Mouse (Mus musculus) granulocyte monocyte progenitor cell, adult 5-6 weeks (primary cell): Measurements from ENCODE around the gene Kcnc3. TPM values are rescaled to one million over a fixed set of nuclear protein-coding genes. Genes with fewer than 3 reads are reported as not detected.

Source experiments
- ATAC-seq: replicated peaks from 2 replicates; pipeline ENCODE4 v1.8.0; 2016; ENCODE audit warnings: mild to moderate bottlenecking, moderate TSS enrichment, inconsistent platforms; ENCODE audit not compliant: poor library complexity, severe bottlenecking
- total RNA-seq, 2 experiments: library from RNA; stranded (forward) in 1 of 2; stranded (reverse) in 1 of 2; fragments of 200-712, 200-1000 nt in 1 of 2; fragments of >200 nt in 1 of 2; fragmentation: Nextera tagmentation in 1 of 2; gene quantifications; 2 replicates each; pipeline ENCODE4 v1.2.3; 2014 to 2017

The Kcnc3 gene
- 0.36 and 0.92 TPM in 2 replicates for total RNA-seq (2014; fragmentation: Nextera tagmentation)
- total RNA-seq (2017): 0.05 TPM in 1 of 2 replicates, not detected in the other

DNA sequence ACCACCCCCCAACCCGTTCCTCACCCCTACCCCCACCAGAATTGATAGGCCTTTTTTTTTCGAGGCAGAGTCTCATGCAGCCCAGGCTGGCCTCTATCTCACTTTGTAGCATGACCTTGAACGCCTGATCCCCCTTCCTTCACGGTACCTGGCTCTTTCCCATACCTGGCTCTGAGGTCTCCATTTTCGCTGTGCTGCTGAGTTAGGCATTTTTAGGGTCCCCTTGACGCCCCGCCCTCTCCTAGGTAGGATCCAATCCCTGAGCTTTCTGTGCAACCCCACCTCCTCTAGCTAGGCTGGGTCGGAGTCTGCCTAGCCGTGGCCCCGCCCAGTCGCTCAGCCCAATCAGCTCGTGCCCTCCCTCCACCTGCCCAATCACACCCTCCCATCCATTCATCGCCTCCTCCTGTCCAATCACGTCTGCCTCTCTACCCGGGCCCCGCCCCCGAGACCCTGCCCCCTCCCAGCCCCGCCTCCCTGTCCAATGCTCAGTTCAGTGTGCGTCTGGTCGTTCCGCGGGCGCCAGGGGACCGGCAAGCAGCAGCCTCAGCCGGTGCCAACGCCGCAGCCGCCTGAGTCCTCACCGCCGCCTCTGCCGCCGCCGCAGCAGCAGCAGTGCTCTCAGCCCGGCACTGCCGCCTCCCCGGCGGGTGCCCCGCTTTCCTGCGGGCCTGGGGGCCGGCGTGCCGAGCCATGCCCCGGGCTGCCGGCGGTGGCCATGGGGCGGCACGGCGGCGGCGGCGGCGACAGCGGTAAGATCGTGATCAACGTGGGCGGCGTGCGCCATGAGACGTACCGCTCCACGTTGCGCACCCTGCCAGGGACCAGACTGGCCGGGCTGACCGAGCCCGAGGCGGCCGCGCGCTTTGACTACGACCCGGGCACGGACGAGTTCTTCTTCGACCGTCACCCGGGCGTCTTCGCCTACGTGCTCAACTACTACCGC lies at the start of gene Kcnc3:
Gene Kcnc3 (plus strand): TSS at position 263 of the 946 bp plus-strand sequence.
- ATAC-seq: peak; percentile 82

DNA sequence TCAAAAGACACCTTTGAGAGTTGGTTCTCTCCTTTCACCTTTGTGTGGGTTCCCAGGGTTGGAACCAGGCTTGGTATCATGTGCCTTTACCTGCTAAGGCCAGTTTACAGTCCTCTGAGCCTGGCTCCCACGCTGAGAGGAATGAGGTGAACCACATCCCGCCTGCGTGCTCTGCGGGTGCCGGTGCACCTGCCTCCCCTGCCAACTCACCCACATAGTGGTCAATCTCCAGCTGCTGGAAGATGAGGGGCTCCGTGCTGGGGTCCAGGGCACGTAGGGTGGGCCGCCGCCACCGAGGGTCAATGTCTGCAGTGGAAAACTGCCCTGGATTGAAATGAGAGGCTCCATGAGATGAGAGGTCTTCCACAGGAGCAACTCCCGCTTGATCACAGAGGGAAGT lies 47.9 kb upstream of the Kcnc3 start:
- no peak for ATAC-seq

DNA sequence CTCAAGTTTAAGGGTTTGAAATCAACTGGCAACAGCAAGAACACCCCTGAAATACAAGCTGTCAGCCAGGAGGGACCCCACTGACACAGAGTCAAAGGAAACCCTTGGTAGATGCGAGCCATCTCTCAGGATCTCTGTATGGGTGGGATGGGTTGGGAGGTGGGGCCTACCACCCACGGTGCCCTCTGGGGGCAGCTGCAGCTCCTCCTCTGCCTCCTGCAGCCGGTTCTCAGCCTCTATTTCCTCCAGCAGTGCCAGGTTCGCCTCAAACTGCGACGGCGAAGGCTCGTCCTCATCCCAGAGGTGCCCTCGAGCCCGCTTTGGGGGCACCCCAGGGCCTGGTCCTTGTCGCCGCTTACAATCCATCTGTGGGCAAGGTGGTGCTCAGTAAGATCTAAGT lies 47.4 kb upstream of the Kcnc3 start:
- ATAC-seq: no peak

DNA sequence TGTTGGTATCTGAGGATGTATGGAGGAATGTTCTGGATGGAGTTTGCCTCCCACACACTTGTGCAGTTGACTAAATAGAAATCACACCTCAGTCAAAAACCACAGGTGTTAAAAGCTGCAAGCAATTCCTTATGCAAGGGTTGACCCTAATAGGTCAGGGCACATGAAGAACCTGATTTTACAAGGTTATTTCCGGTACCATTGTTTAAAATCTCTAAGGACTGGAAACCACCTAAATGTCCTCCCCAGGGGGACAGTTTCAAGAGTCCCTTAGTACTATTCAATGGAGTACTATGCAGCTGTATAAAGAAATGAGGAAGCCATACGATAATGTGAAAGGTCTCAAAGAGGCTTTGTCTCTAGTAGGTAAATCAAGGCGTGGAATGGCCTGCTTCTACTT lies 44.2 kb upstream of the Kcnc3 start:
- no peak for ATAC-seq

DNA sequence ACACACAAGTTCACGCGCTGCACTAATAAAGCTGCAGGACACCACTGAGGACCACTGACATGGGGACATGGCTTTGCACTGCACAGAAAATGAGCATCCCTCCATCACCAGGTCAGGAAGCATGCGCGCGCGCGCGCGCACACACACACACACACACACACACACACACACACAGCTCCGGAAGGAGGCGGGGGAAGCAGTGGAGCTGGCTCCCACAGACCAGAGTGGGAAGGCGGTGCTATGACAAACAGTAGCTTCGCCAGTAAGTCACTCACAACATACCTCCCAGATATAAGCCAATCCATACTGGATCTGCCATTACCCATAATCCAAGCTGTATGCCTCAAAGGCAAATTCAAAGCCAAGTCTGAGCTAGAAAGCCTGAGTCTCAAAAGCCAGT lies 43.4 kb upstream of the Kcnc3 start:
- ATAC-seq: no peak; the same call in 1 of the 2 replicates

DNA sequence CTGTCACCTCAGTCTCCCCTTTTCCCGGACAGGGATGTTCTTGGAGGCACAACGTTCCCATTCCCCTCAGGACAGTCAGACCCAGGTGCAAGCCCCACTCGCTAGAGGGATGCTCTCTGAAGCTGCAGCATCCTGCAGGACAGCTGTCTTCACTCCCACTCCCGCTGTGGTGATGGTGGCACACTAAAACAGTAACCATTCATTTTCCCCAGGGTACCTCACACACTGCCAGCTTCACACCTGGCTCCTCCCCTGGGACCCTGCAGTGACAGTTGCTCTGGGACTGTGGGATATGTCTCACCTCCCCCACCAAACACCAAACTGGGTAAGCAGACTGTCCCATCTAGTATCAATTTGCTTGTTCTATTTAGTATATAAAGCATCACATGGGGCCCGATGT lies 42.7 kb upstream of the Kcnc3 start:
- ATAC-seq: no peak

DNA sequence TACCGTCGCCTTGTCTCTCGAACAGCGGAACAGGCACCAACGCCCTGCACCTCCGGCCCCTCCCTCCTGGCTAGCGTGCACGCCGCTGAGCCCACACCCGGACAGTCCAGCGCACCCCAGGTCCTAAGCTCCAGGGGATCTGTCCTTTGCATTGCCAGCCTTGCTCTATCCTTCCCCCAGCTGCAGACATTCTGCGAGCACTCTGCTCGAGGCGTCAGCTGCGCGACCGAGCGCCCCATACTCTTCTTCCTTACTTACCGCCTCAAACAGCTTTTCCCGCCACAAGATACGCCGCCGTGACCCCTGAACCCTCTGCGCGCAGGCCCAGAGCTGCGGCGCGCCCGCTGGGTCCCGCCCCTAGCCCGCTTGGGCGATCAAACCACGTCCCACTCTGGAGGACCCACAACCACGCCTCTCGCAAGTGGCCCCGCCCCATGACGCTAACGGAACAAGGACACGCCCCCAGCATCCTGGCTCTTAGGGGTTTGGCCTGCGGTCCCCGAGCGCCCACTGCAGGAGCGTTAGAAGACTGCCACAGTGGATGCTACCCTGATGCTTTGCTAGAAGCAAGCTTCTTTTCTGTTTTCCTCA lies 41.9 kb upstream of the Kcnc3 start, which contains the start of gene Pold1:
Gene Pold1 (minus strand): TSS at position 353 of the 591 bp plus-strand sequence.
- peak; percentile 81 for ATAC-seq

DNA sequence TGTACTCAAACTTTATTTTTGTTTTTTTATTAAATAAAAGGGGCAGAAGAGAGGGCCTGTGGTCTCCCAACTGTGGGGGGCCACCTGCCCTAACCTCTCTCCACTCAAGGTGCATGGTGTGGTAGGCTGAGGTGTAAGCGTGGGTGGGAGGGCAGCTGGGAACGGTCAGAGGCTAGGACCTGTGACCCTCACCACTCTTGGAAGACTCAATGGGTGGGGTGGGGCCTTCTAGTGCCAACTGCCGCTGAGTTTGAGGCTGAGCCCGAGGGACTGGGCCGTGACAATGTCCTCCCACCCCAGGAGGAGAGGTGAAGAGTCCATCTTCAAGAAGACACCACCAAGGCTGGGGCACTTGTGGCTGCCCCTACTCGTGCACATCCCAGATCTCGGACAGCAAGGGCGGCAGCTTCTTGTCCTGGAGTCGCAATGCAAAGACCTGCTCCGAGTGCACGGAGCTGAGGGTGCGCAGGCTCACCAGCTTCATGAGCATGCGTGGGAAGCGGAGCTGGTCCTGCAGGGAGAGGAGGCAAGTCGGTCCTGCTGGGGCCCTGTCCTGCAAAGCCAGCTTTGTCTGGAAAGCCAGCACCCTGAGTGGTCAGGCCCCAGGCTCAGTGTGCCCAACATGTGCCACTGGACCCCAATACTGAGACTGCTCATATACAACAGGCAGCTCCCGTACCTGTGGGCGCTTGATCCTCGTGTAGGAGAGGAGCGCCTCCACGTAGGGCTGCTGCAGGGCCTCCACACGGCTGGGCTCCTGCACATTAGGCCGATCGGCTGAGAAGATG lies 40.6 kb upstream of the Kcnc3 start:
- no peak for ATAC-seq

DNA sequence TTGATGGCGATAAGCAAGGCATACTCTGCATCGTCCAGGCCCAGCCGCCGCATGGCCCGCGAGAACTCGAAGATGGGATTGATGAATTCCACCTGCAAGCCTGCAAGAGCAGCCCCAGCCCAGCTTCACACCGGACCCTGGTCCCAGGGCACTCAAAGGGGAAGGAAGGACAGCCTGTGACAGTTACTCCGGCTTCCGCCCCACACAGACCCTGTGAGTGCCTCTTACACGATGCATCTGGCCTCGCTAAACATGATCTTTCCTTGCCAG lies 40.1 kb upstream of the Kcnc3 start:
- ATAC-seq: no peak

DNA sequence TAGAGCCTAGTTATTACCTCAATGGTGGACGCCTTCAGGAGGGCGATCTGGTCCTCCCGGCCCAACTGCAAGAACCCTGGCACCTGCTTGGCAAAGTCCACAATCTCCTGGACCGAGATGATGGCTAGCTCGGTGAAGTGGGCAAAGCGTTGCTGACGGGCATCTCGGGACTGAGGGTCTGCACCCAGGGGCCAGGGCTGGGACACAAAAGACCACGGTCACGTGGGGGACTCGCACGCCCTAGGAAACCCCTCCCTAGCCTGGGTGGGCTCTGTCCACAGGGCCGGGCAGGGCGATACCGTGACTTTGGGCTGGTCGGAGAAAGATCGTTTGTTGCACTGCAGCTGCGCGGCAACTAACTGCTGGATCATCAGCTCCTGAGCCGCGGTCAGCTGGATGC lies 39.2 kb upstream of the Kcnc3 start:
- ATAC-seq: no peak

DNA sequence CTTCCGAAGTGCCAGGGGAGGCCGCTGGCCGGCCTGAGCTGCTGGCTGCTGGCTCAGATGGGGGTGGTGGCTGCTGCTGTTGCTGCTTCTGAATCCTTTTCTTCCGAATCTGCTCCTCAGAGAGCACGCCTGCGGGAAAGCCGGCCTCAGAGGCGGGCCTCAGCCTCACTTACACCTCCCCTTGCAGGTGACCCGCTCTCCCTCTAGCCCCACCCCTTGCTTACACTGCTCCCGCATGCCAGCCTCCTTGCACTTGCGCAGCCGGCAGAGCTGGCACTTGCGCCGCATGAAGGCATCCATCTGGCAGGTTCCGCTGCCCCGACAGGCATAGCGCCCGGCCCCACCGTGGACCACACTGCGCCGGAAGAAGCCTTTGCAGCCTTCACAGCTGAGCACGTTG lies 38.7 kb upstream of the Kcnc3 start:
- ATAC-seq: no peak

DNA sequence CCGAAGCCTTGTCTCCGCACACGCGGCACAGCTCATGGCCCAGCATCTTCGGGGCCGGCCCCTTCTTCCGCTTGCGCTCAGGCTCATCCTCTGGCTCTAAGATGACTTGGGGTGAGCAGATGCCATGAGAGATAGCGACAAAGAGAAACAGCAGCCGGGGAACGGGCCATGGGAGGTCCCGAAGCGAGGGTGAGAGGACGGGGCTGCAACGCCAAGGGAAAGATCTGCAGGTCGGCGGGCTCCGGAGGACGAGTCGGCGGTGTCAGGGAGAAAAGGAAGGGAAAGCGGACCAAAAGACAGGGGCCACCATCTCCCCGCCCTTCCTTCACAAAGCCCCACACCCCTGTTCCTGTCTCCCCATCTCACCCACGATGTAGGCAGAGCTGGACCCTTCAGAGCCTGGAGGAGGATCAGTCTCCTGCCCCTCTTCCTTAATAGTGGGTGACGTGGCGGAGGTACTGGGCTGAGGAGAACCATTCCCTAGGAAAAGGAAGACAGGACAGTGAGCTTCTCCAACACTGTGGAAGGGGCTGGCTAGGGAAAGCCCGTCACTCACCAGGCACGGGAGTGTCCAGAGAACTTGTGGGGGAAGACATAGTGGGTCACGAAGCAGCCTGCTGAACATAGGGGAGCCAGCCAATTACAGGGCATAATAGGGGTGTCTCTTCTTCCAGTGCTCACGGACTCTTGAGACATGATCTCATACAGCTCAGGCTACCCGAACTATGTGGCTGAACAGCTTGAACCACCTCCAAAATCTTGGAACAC lies 38.1 kb upstream of the Kcnc3 start:
- ATAC-seq: no peak

DNA sequence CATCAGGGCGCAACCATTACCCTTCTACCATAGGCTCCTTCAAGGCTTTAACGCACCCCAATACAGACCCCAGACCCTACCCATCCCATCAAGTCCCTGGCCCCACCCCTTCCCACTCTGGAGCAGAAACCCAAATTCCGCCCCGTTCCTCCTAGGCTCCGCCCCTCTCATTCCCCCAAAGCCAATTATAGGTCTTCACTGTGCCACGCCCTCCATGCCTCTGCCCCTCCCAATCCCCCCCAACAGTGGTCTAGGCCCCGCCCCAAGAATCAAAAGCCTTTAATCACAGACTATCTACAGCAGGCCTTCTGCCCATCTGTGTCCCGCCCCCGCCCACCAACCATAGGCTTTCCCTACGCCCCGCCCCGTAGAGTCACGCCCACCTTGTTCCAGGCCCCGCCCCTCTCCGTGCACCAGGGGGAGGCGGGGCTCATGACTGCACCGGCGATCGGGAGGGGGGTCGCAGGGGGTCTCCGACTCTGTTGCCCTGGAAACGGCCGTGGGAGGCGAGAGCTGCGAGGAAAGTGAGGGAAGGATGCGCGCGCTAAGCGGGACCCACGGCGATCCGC lies 37.2 kb upstream of the Kcnc3 start:
- ATAC-seq: peak; percentile 60

DNA sequence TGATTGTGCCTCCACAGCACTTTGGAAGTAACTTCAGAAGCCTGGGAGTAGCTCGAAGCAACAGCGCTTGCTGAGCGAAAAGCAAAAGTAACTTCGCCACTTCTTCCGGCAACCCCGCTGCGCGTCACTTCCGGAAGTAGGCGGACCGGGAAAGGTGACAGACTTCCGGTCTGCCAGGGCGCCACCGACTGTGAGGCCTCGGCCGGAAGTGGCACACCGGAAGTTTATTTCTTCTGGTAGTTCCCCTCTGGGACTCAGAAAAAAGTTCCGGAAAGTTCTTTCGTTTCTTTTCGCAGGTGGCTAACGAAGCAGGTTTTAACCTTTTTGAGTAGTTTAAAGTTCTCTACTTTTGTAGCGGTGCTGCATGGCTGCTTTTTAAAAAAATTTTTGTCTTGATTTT lies 36.6 kb upstream of the Kcnc3 start, which contains the start of gene Nr1h2:
Gene Nr1h2 (minus strand): TSS at position 126 of the 400 bp plus-strand sequence.
- ATAC-seq: peak; percentile 67

DNA sequence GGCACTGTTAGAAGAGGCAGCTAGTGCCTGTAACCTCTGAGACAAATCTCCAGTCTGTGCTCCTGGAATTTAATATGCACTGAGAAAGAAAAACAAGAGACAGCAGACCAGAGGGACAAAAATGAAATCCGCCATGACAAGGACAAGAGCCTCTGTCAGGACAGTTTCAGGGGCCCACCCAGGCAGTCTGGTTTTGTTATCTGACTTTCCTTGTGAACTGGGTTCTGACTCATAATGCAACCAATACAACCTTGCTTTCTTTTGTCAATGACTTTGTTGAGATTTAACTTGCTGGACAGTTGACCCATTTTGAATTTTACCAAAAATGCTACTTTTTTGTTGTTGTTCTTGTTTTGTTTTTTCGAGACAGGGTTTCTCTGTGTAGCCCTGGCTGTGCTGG lies 32.8 kb upstream of the Kcnc3 start:
- no peak for ATAC-seq

DNA sequence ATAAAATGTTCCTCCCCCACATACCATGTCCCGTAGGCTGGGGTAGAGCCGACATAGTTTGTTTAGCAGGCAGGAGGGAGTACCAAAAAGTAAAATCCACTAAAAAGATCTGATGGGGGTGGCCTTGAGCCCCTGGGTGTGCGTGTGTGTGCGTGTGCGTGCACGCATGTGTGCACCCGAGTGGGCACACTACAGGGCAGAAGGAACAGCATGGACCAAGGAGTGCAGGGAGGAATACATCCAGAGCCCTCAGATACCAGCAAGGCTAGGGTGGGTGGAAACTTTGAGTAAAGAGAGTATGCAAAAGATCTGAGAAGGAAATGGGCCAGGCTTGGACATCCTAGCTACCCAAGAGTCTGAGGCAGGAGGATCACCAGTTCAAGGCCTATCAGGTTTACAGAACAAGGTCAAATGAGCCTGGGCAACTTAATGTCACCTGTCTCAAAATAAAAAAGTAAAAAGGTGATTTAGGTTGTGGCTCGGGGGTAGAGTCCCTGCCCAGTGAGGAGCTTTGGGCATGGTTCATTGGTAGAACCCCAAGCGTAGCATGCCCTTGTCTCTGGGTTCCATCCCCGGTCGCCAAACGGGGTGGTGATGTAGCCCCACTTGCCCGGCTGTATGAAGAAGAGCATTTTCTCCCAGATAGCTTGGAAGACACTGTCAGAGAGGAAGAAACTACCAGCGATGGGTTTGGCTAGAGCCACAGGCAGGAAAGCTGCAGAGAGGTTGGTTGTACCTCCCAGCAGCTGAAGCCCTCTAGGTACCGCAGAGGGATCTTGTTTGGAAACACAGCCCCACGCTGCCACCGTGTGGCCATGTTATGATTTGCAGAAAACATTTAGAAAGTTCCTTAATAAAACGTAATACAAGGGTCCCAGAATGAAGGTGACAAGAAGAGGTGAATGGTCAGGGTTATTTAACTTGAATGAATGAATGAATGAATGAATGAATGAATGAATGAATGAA lies 29.7 kb upstream of the Kcnc3 start:
- peak; percentile 77 for ATAC-seq

DNA sequence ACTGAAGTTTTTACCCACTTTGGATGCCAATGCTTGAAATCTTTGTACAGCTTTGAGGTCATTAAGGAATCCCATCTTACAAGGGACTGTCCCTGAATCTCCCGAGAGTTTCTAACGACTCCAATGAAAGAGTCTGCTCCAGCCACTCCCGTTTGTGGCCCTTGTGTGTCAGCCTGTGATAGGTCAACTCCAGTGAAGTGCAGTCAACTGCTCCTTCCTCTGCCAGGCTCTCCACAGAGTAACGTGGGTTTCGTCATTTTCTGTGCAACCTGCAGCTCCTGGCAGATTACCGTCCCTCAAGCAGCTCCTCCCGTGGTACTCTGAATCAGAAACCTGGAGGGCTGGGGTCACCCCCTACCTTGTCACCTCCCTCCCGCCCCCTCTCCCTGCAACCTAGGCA lies 27.2 kb upstream of the Kcnc3 start:
- peak; percentile 43; the same call in 1 of the 2 replicates for ATAC-seq

DNA sequence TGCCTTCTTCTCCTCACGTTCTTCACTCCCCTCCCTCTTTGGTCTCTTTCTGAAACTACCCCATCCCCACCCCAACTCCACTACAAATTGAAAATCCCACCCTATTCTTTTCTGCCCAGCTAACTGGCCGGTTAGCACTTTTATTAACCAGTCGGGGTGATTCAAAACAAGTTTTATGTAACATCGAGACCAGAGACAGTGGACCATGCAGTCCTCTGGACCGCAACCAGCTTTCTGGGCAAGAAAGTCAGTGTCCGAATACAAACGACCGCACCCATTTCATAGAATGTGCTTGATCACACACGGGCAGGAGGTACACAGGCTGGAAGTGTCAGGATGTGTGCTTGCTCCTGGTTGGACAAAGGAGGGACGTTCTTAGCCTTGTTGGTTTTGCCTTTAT lies 26.0 kb upstream of the Kcnc3 start:
- no peak for ATAC-seq

DNA sequence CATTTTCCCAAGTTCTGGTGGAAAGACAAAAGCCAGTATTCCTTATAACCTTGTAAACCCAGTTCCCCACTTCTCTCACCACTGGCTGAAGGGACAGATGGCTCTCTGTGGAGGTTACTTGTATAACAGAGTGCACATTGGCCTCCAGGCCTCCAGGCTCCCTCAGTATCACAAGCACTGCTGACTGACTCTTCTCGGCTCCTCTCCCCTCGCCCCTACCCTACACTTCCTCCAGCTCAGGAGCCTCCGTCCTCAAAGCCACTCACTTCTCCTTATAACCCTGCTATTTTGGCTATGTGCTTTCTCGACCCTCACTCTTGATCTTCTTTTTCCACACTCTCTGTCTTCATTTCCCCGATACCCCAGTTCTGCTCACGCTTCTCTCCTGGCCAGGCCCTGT lies 25.1 kb upstream of the Kcnc3 start:
- ATAC-seq: peak; percentile 61
